Mouse (Mus musculus): Measurements from ENCODE around the gene Spats2.
A peak's percentile ranks its signal among the peaks of the same experiment; 100 is the strongest.
"Not testable (repeated sequence)": the region's sequence is repeated elsewhere in the genome, so short reads cannot be mapped to it uniquely, and the experiment has no call there.

Spats2 gene

GRCm38 (mm10) chr15:99151324-99151723 lies 25.6 kb downstream of the Spats2 start:
- no peak for DNase-seq

DNA sequence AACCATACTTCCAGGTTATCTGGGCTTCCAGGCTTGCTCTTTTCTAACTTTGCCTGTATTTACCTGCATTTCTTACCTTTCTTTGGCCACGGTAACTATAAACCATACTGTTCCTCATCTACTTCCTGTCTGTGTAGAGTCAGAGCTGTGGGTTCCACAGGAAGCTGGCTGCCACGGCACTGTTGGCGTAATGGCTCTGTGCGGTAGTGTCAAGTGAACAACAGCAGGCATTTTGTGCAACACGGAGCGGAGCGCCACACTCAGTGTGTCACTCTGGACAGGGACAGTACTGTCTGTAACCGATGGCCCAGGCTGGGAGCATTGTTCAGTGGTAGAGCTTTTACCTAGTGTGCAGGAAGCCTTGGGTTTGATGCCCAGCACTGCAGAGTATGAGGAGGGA lies 27.8 kb downstream of the Spats2 start:
- DNase-seq, result no peak

GRCm38 (mm10) chr15:99154515-99154914 lies 28.8 kb downstream of the Spats2 start:
- not testable (repeated sequence) for DNase-seq

DNA sequence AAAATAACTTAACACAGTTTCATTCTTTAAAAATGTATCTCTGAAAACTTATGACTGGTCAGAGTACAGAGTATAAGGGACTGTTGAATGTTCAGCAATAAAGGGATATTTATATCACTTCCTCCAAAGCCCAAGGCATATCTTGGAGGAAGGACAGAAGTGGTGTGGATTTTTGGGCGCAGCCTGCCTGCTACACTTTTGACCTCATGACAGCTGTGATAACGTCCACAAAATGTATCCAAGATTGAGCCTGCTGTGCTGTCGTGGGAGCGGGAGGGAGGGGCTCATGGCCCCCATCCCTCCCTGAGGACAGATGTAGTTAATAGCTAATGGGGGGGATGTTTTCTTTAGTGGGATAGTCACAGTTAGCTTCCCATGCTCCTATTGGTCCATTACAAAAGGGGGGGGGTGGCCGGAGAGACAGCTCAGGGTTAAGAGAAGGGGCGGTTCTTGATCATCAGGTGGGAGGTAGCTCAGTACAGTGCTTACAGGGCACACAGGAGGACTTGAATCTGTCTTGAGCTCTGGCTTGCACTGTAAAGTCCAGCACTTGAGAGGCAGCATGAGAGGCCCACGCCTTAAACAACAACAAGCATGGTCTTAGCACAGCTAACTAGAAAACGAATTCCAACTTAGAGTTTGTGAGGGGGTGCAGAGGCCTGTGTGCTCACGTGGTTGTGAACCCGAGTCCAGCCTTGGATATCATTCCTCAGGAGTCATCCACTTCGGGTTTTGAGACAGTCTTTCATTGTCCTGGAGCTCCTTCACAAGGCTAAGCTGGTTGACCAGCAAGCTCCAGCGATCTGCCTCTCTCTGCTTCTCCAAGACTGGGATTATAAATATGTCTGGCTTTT lies 38.0 kb downstream of the Spats2 start:
- DNase-seq, result no peak

DNA sequence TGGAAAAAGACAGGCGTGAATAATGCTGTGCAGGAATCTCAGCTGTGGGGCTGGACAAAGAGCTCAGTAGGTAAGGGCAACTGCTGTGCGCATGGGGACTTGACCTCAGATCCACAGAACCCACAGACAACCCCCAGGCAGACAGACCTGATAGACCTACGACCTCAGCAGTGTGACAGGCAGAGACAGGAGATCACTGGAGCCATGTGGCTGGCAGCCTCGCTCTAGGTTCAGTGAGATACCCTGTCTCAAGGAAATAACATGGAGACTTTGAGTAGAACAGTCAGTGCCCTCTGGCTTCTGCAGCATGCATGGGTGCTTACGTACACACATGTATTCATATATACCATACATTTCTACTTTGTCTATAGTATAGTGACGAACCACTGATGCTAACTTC lies 46.4 kb downstream of the Spats2 start:
- no peak for DNase-seq

DNA sequence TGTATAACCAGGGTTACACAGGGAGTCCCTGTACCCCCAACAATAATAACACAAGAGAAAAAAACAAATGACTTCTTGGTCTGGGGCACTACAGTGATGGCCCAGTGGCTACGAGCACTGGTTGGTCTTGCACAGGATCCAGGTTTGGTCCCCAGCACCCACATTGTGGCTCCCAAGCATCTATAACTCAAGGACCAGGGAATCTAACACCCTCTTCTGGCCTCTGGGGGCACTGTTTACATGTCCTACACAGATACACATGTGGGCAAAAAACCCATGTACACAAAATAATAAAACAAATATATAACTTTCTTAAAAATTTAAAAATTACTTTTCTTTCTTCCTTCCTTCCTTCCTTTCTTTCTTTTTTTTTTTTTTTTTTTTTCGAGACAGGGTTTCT lies 53.9 kb downstream of the Spats2 start:
- no peak for DNase-seq

DNA sequence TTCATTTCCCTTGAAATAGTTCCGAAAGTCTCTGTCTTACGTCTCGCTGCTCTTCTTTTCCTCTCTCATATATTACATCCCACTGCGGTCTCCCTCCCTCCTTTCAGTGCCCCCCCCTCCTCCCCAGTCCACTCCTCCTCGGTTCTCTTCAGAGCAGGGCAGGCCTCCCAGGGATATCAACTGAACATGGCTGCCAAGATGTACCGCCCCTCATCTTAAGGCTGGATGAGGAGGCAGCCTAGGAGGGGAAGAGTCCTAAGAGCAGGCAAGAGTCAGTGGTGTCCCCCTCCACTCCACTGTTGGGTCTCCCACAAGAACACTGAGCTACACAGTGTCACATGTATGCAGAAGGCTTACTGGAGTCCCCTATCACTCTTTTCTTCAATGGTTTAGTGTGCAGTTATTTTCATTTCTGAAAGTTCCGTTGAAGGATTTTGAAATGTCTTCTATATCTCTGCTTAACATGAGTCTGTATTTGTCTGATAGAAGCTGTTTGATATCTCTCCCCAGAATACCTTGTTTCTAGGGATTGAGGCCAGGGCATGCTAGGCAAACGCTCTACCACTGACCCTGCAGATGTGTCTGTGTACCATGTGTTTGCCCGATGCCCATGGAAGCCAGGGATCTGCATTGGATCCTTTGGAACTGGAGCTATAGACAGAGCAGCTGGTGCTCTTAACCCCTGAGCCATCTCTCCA lies 58.6 kb downstream of the Spats2 start:
- DNase-seq, result no peak

DNA sequence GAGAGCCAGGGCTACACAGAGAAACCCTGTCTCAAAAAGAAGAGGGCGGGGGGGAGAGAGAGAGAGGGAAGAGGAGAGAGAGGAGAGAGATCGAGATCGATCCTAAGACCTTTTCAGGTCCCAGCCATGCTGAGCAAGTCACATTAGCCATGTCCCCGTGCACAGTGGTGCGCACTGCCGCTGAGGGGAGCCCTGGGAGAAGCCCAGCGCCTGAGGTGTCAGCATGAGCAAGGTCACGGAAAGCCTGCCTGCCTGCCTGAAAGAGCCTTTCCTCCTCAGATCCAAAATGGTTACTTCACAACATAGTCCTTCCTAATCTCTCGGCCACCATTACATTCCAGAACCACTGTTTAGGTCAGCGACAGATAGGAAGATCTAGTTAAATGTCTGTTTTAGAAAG lies 68.6 kb downstream of the Spats2 start:
- no peak for DNase-seq

DNA sequence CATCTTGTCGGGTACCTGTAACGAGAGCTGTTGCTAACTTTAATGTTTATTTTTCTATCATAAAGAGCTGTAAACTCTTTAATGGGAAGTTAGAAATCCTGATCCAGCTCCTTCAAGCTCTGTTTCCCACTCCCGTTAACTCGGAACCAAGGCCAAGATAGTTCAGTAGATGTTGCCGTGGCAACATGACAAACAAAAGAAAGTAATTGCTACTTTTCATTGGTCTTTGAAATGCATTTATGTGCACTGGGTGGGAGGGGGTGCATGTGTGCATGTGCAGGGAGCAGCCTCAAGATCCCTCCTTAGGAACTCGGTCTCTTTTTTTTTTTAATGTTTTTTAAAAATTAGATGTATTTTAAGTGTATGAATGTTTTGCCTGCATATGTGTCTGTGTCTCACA lies 69.3 kb downstream of the Spats2 start:
- DNase-seq, result no peak

DNA sequence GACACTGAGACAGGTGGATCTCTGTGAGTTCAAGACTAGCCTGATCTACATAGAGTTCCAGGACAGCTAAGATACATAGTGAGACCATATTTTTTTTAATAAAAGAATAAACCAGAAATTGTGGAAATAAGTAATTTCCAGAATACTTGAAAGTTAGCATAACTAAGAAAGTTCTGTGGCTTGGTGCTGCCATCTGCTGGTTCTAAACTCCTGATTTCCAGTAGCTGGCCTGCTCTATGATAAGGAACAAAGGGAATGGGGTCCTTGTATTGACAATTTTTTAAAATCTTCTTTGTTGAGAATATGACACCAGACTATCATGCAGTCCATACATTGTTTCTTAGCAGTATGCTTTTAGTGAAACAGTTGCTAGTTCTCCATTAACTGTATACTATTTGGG lies 73.0 kb downstream of the Spats2 start:
- peak; percentile 59 for DNase-seq

DNA sequence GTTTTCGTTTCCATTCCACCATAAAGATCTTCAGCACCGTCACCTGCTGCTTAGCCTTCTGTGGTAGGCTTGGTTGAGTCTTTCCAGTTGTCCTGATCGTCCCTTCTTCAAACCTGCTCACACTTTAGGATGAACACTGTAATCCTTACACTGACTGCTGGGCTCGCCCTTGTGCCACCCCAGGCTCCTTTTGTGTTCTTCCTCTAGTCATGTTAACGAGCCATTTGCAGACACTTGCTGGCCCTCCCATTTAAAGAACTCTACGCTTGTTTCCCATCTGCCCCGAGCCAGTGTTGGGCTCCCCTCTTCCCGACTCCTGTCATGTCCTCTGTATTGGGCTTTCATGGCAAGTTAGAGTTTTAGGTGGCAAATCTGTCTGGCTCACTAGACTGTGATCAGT lies 80.2 kb downstream of the Spats2 start:
- DNase-seq, result no peak

DNA sequence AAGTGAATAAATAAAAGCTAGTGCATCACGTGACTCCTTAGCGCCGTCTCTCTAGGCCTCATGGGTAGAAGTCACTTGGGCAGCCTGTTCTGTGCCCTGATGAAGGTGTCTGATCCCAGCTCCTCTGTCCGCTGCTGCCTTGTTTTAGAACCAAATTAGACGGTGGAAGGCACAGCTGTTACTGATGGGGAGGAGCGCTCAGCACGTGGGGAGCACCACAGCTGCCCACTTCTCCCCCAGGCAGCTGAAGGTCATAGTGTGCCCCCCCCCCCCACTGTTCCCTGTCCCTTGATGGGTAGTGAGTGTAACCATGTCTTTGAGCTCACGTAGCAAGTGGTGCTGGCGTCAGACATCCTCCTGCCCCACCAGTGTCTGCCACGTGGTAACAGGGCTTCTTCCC lies 87.5 kb downstream of the Spats2 start:
- no peak for DNase-seq

GRCm38 (mm10) chr15:99214941-99215340 lies 89.2 kb downstream of the Spats2 start:
- peak; percentile 20 for DNase-seq

GRCm38 (mm10) chr15:99215741-99216463 lies 90.2 kb downstream of the Spats2 start:
- no peak for DNase-seq

GRCm38 (mm10) chr15:99217630-99218029 lies 91.9 kb downstream of the Spats2 start:
- DNase-seq, result no peak

DNA sequence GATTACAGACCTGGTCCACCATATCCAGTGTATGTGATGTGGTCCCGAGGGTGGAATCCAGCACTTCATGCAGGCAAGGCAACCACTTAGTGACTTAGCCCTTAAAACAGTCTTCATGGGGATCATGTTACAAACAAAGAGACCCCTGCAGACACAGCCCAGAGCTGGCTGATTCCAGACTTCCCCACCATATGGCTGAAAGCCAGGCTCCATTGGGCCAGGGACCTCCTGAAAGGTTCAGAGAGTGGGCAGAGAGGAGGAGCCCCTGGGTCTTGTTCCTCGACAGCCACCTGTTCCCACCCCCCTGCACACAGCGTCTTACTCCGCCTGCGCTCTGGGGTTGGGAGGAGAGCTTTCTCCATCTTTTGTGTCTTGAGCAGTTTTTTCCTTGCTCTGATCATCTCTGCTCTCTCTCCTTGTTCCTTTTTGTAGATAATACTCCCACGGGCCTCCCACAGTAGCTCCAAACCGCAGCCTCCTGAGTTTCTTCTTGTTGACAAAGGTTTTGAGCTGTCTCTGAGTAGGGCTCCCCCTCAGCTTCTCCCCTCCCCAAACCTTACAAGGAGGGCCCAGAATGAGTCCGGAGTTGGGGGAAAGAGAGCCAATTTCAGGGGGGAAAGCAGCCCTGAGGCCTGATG lies 95.7 kb downstream of the Spats2 start:
- DNase-seq, result no peak

DNA sequence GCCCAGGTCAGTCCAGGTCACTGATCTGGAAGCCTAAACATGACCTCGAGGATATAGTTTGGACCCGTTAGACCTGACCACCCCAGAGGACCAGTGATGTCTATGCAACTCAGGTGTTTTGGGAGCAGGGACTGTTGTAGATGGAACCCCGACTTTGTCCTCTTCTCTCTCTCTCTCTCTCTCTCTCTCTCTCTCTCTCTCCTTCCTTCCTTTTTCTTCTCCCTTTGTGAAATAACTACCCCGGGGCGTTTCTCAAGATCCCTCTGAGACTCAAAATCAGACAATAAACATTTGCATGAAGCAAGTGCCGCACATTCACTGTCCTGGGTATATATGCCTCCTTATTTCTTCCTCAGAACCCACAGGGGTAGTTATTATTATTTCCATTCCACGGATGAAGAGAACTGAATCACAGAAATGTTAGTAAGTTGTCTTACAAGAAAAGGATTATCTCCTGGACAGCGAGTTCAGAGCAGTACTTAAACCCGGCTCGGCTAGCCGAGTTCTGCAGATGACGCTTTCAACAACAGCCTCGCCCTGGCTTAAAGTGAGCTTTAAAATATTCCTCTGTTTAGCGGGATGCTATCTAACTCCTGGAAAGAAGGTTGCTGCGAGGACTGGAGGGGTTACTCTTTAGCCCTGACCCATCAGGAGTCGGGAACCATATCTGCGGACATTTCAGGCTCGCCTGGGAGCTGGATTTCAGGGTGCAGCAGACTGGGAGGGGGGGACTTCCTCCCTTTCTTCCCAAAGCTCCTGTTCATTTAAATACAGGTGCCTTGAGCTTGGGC lies 97.3 kb downstream of the Spats2 start:
- DNase-seq, result no peak

DNA sequence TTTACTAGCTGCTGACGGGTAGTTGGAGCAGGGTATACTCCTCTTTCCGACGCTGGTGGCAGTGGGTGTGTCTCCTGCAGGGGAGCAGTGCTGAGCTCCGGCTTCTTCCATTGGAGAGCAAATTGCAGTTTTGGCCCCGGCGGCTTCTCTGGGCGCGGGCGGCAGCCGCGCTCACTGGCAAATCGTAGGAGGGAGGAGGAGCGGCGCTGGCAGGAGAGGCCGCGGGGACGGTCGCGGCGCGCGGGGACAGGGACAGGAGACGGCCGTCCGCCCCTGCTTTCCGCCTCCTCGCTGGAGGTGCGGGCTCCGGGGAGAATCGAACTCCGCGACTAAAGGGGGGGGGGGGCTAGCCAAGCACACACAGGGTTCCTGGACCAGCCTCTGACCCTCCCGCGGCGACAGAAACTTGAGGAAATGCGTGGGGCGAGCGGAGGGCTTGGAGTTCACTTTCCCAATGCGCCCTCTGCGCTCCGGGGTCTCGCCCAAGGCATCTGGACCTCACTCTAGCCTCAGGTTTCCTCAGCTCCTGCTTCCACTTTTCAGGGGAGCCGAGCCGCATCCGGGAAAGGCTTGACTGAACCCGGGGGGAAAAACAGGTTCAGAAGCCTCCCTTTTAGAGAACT lies 98.0 kb downstream of the Spats2 start:
- DNase-seq, result peak; percentile 43

DNA sequence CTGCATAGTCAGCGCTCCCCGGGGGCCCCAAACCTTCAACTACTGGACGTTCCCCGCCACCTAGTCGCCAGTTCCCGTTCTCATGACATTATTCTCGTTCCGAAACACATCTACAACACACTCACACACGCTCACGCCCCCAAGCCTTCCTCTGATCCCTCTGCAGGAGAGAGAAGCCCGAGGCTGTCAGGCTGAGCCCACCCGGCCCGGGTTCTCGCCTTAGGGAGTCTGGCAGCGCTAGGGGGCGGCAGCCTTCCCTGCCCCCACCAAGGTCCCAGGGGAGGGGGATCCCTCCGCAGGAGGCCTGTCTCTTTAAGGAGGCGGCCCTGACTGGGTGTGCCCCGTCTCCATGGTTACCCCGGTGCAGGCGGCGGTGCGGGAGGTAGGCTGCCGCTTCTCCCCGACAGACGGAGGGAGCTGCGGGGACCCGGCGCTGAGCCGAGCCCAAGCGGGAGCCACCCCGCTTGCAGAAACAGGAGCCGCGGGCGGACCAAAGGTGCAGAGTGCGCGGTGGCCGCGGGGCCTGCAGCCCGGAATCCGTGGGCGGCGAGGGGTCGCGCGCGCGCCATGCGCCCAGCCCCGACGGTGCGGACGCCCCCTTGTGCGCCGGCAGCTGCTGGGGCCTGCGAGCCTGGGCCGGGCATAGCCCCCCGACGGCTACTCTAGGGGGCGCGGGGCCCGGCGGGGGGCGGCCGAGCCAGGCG lies 98.6 kb downstream of the Spats2 start, which contains the start of gene Kcnh3:
Gene Kcnh3 (plus strand): TSS at position 654 of the 704 bp plus-strand sequence.
- peak; percentile 62 for DNase-seq

DNA sequence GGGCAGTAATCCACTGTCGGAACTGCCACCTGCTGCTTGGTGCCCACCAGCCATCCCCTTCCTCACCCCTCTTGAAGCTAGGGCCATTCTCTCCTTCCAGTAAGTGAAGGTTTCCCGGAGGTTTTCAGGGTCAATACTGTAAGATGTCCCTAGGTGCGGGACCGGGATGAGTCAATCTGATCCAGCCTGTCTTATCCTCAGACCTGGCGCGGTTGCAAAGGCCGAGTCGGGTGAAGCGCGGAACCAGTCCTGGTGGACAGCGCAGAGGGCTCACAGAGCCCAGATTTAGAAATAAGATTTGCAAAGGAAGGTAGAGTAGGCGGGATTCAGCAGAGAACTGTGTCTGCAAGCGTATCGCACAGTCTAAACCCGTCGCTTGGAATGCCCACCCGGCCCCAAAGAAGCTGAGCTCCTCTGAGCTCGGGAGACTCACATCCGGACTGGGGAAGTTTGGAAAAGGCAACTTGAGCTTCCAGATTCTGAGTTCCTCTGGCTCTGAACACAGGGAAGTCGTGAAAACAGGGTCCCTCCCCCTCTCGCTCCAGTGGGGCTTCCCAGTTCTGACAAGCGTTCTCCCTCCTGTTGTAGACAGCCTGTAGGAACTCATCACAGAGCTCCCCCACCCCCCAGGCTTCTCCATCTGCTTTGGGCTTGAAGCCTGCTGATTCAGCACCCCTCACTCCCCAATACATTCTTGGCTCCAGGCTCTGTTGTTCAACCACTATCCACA lies 99.5 kb downstream of the Spats2 start:
- no peak for DNase-seq

Data from lung, postnatal 14 days (tissue).